Mouse (Mus musculus): ENCODE measurements around the gene Zfp981. TPM values are rescaled to one million over a fixed set of nuclear protein-coding genes. Genes with fewer than 3 reads are reported as not detected.
"Not testable (repeated sequence)": the region's sequence is repeated elsewhere in the genome, so short reads cannot be mapped to it uniquely, and the experiment has no call there.

Gene Zfp981
- total RNA-seq, 2 experiments from 2014 or later: 0.70 to 0.76 TPM

DNA sequence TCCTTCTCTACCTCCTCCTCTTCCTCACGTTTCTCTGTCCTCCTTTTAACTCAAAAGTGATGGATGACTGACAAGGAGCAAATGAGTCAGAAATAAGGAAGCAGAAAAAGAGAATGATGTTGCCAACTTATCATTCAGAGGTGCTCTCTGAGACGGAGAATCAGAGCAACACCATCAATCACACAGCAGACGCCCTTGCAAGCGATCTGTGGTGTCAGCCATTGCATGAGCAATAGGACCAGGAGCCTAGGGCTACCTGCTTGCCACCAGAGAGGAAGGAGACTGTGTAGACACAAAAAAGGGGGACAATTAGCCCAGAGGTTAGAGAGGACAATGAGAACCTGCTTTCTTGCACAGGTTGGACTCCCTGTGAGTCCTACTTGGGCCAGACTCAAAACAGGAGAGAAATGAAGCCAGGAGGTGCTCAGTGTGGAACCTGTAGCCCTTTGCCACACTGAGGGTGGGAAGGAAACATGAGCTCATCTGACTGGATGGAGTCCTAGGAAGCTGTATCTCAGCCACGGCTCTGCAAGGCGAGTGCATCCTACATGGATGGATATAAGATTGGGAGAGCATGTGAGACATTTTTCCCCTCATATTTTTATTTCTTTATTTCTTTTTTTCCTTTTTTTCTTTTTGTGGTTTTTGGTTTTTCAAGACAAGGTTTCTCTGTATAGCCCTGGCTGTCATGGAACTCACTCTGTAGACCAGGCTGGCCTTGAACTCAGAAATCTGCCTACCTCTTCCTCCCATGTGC, 16.5 kb upstream of the Zfp981 start:
- not testable (repeated sequence) for DNase-seq

GRCm38 (mm10) chr4:146486753-146487152, 15.1 kb upstream of the Zfp981 start:
- DNase-seq: not testable (repeated sequence)

GRCm38 (mm10) chr4:146489196-146489595, 12.6 kb upstream of the Zfp981 start:
- not testable (repeated sequence) for DNase-seq

DNA sequence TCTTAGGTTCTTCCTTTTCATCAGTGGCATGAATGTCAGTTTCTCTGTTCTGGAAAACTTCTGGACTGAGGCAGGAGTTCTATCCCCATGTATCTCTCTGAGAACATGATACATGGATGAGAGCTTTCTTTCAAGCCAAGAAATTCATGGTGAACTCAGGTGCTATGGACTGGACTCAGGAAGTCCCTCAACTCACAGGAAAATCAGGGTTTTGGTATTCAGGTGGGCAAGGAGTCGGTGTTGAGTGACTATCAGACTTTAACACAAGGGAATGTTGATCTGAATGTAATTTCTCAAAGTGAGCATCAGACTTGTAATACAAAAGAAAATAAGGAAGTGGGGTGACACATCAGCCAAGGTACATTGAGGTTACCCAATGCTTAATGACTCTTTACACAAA, 9.8 kb upstream of the Zfp981 start:
- DNase-seq: not testable (repeated sequence)

- DNase-seq: no peak
Measured at GRCm38 (mm10) chr4:146492439-146492838, 9.4 kb upstream of the Zfp981 start.

DNA sequence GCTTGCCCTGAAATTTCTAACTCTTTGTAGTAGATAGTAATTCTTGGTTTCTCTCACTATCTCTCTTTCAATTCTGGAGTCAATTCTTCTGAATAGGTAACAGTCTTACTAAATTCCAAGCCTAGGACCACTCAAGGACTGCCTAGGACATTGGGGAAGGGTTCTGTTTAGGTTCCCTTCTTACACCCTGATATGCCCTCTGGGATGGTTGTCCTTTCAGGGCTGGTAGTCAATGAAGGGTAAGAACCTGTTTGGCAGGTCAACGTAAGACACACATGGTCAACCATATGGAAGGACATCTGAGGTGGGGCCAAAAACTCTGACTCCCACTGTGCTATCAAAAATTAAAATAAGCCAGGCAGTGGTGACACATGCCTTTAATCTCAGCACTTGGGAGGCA, 9.0 kb upstream of the Zfp981 start:
- DNase-seq: no peak

DNA sequence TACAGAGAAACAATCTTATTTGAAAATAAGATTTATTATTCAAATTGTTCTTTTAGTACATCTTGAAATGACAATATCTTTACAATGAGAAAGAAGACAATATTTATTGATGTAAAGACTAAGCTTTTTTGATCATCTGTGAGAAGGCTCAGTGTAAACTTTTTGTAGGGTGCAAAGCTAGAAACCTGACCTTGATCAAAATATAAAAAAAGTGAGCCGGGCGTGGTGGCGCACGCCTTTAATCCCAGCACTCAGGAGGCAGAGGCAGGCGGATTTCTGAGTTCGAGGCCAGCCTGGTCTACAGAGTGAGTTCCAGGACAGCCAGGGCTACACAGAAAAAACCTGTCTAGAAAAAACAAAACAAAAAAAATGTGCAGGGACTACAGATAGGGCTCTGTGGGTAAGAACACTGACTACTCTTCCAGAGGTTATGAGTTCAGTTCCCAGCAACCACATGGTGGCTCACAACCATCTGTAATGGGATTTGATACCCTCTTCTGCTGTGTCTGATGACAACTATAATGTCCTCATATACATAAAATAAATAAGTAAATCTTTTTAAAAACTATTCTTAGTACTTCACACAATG, 8.4 kb upstream of the Zfp981 start:
- not testable (repeated sequence) for DNase-seq

- DNase-seq: no peak
Measured at GRCm38 (mm10) chr4:146494980-146495379, 6.8 kb upstream of the Zfp981 start.

- not testable (repeated sequence) for DNase-seq
Measured at GRCm38 (mm10) chr4:146497695-146498275, 4.0 kb upstream of the Zfp981 start.

- not testable (repeated sequence) for DNase-seq
Measured at GRCm38 (mm10) chr4:146509029-146509428, 7.2 kb downstream of the Zfp981 start.

DNA sequence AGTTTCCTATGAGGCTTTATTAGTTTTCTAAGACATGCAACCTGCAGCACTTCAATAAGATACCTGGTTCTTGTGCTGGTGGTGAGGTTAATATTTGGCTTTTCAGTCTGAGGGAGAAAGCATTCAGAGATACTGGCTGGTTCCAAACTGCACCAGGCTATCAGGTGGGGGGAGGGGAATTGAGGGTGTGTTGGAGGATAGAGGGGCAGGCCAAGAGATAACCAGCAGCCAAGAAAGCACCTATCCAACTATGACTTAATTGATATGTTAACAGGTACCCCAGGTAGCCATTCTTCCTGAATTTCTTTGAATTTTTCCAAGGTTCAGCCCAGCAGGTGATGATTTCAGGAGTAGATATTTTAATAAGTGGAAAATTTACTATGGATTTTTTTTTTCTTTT, 10.0 kb downstream of the Zfp981 start:
- not testable (repeated sequence) for DNase-seq

GRCm38 (mm10) chr4:146516474-146516873, 14.6 kb downstream of the Zfp981 start:
- DNase-seq: no peak

DNA sequence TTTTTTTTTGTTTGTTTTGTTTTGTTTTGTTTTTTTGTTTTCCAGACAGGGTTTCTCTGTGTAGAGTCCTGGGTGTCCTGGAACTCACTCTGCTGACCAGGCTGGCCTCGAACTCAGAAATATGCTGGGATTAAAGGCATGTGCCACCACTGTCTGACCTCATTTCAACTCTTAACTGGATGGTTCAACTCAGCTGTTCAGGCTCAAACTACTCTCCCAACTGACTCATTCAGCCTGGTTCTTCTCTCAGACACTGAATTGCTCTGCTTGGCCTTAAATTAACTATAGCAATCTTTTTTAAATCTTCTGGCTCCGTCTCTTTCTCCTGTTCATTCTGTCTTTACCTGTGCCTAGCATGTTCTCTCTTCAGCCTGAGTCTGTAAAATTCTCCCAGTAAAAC, 15.3 kb downstream of the Zfp981 start:
- DNase-seq: not testable (repeated sequence)

DNA sequence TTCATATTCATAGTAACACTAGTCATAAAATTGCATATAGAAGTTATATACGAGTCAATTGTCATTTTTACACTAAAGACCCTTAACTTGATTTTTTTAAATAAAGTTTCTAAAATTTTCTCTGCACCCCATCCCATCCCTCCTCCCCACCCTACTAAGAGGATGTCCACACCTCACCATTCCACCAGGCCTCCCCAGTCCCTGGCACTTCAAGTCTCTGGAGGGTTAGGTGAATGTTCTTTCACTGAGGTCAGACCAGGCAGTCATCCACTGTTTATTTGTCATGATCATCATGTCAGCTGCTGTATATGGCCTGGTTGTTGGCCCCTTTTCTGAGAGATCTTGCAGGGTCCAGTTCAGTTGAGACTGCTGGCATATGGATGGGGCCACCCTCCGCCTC, 18.9 kb downstream of the Zfp981 start:
- DNase-seq: no peak

DNA sequence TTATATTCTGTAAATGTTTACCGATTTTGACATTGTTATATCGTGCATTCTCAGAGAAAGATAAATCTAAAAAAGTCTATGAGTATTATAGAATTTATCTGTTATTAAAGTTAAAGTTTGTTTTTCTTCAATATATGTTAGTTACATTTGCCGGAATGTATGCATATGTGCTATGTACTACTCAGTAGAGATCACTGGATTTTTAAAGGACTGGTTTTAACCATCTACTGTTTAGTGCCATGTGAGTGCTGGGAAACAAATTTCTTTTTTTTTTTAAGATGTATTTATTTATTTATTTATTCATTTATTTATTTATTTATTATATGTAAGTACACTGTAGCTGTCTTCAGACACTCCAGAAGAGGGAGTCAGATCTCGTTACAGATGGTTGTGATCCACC, 32.7 kb downstream of the Zfp981 start:
- DNase-seq: no peak

- DNase-seq: no peak
Measured at GRCm38 (mm10) chr4:146535883-146536282, 34.1 kb downstream of the Zfp981 start.

- not testable (repeated sequence) for DNase-seq
Measured at GRCm38 (mm10) chr4:146579905-146580873, 78.4 kb downstream of the Zfp981 start.

Other genes with a start within 250 kb of the Zfp981 start
- gene Zfp992, start 53.0 kb upstream of the Zfp981 start, total RNA-seq (2021): 1 to 10 TPM; 2.4 to 2.8 TPM
- 1 to 10 TPM; 2.5 to 4.4 TPM for gene Zfp993, start 108.9 kb downstream of the Zfp981 start, total RNA-seq (2021)